Mouse (Mus musculus) spleen, adult 2 months (tissue): Measurements from ENCODE around the gene Tmf1. TPM values are rescaled to one million over a fixed set of nuclear protein-coding genes. Genes with fewer than 3 reads are reported as not detected.
A peak's percentile ranks its signal among the peaks of the same experiment; 100 is the strongest.

Experiments
- DNase-seq, 2 experiments: peaks; one replicate each; pipeline versions ENCODE4 v3.0.0 to v3.0.0-alpha.2; 2012 to 2021; ENCODE audit warnings: low spot score in 2 of 2, low read depth in 1 of 2
- H3K27ac ChIP-seq: fragments of 200-500 bp; 2 replicates; pipeline ENCODE4 v1.5.1; 2012; ENCODE audit warnings: low read length, inconsistent platforms; ENCODE audit not compliant: insufficient read depth
- H3K27me3 ChIP-seq: fragments of 200-500 bp; 2 replicates; pipeline ENCODE4 v1.6.1; 2012; ENCODE audit warnings: mild to moderate bottlenecking, moderate library complexity, low read length, inconsistent platforms; ENCODE audit not compliant: control insufficient read depth, insufficient read depth
- H3K36me3 ChIP-seq: fragments of 200-500 bp; 2 replicates; pipeline ENCODE4 v1.6.1; 2012; ENCODE audit warnings: mild to moderate bottlenecking, low read length, inconsistent platforms; ENCODE audit not compliant: control insufficient read depth, insufficient read depth
- H3K4me1 ChIP-seq: fragments of 200-500 bp; 2 replicates; pipeline ENCODE4 v1.6.1; 2011; ENCODE audit warnings: inconsistent platforms; ENCODE audit not compliant: control insufficient read depth, insufficient read depth, insufficient read length
- H3K4me3 ChIP-seq: fragments of 200-500 bp; 2 replicates; pipeline ENCODE4 v1.5.1; 2011; ENCODE audit warnings: mild to moderate bottlenecking, inconsistent platforms; ENCODE audit not compliant: insufficient read depth, insufficient read length; ENCODE audit errors: extremely low read depth
- CTCF ChIP-seq: fragments of 200-500 bp; IDR thresholded peaks from 2 replicates; pipeline ENCODE4 v1.5.1; 2011; ENCODE audit warnings: mild to moderate bottlenecking, inconsistent platforms; ENCODE audit not compliant: insufficient read depth, insufficient read length, insufficient replicate concordance; ENCODE audit errors: extremely low read depth
- POLR2A ChIP-seq: fragments of 200-500 bp; IDR thresholded peaks from 2 replicates; pipeline ENCODE4 v1.6.1; 2011; ENCODE audit warnings: low read depth, low read length, inconsistent platforms
- WGBS: fragments of 180-500 bp; shearing (Covaris S2); methylation state at CpG from one replicate; pipeline ENCODE4 v1.1.7; 2018; 5-methylcytosine and 5-hydroxymethylcytosine counted together
- polyA plus RNA-seq: library from polyadenylated mRNA; depleted of rRNA; stranded (reverse); fragments of >200 nt; gene quantifications from 2 replicates; pipeline ENCODE4 v1.2.3, GENCODE M21; 2012

Gene Tmf1
- polyA plus RNA-seq, 1 experiment: 2.4 TPM

DNA sequence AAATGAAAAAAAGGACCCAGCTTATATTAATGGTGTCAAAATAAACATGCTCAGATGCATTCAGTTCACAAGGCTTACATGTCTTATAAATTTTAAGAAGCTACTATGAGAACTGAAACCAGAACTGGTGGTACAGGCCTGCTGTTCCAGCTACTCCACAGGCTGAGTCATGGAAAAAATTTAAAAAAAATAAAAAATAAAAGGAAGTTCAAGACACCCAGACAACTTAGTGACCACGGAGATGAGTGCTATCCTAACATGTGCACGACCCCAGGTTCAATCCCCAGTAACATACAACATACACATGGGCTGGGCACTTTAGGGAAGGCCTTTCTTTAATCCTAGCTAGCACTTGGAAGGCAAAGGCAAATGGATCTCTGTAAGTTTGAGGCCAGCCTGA, 29.2 kb downstream of the Tmf1 start:
- WGBS: 63% methylated on average over 2 of the region's 2 CpGs
- Histone ChIP-seq H3K4me1 (peaks cover 4% of the 10 kb centered on the region; the same call in 1 of the 2 replicates), H3K27ac (no peak overlapping the region), H3K27me3 (no peaks in the 10 kb centered on the region), H3K4me3 (no peak overlapping the region), H3K36me3 (peaks cover 6% of the 10 kb centered on the region)
- no peak for DNase-seq
- TF ChIP-seq POLR2A (no peak), CTCF (no peak)

- WGBS: 1% methylated on average over 56 of the region's 56 CpGs
- Histone ChIP-seq H3K27me3 (no peaks in the 10 kb centered on the region), H3K4me1 (peaks cover 4% of the 10 kb centered on the region; the same call in 1 of the 2 replicates), H3K36me3 (peaks cover 4% of the 10 kb centered on the region), H3K27ac (peak within 1 kb of the TSS; percentile 62; the same call in 1 of the 2 replicates), H3K4me3 (peak within 1 kb of the TSS; percentile 93)
- peak; percentile 33 to 82 for DNase-seq
- no peak for TF ChIP-seq CTCF
These were observed 30.3 kb downstream of the Tmf1 start, which contains the start of gene Eogt for GRCm38 (mm10) chr6:97148383-97149251. Eogt (minus strand) TSS chr6:97149182.

GRCm38 (mm10) chr6:97147755-97148382, 31.1 kb downstream of the Tmf1 start:
- H3K36me3 ChIP-seq: peaks cover 3% of the 10 kb centered on the region
- no peaks in the 10 kb centered on the region for H3K27me3 ChIP-seq
- H3K27ac ChIP-seq: peak overlapping the region; percentile 62; the same call in 1 of the 2 replicates
- DNase-seq: no peak
- peak overlapping the region; percentile 93 for H3K4me3 ChIP-seq
- H3K4me1 ChIP-seq: peaks cover 4% of the 10 kb centered on the region; the same call in 1 of the 2 replicates
- 47% methylated on average over 18 of the region's 18 CpGs for WGBS
- no peak for TF ChIP-seq CTCF

- Histone ChIP-seq H3K4me1 (peaks cover 4% of the 10 kb centered on the region; the same call in 1 of the 2 replicates), H3K27ac (no peak overlapping the region), H3K4me3 (no peak overlapping the region), H3K36me3 (peaks cover 5% of the 10 kb centered on the region), H3K27me3 (no peaks in the 10 kb centered on the region)
- WGBS: 93% methylated on average over 7 of the region's 7 CpGs
- no peak for DNase-seq
- no peak for TF ChIP-seq POLR2A
- no peak for TF ChIP-seq CTCF
These were observed 33.8 kb downstream of the Tmf1 start for GRCm38 (mm10) chr6:97145156-97145555.

GRCm38 (mm10) chr6:97144359-97144758, 34.6 kb downstream of the Tmf1 start:
- Histone ChIP-seq H3K36me3 (peaks cover 5% of the 10 kb centered on the region), H3K27me3 (no peaks in the 10 kb centered on the region), H3K4me3 (no peak overlapping the region), H3K4me1 (peaks cover 4% of the 10 kb centered on the region; the same call in 1 of the 2 replicates), H3K27ac (no peak overlapping the region)
- no peak for DNase-seq
- 90% methylated on average over 7 of the region's 7 CpGs for WGBS
- TF ChIP-seq POLR2A (no peak), CTCF (no peak)

DNA sequence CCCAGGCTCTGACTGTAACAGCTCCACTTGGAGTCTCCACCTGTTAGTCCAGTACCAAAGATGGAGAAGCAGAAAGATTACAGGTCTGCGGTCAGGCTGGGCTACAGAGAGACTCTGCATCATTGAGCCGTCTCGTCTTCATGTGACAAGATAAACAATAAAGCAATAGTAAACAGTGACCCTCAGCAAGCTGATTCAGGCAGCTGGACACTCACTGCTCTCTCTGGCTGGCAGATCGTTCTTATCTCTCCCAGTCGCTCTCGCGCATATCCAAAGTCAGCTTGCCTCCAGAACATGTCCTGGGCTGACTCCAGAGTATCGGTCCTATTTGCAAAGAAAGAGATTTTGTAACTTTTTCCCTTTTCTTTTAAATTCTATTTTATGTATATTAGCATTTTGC, 36.3 kb downstream of the Tmf1 start:
- no peak overlapping the region for H3K4me3 ChIP-seq
- 91% methylated on average over 8 of the region's 8 CpGs for WGBS
- peaks cover 5% of the 10 kb centered on the region for H3K36me3 ChIP-seq
- no peaks in the 10 kb centered on the region for H3K4me1 ChIP-seq
- TF ChIP-seq POLR2A (no peak), CTCF (no peak)
- DNase-seq: no peak
- no peak overlapping the region for H3K27ac ChIP-seq
- no peaks in the 10 kb centered on the region for H3K27me3 ChIP-seq
